Mouse (Mus musculus) neural tube, postnatal 0 days (tissue): ENCODE results near the gene Frmd4b. TPM values are rescaled to one million over a fixed set of nuclear protein-coding genes. Genes with fewer than 3 reads are reported as not detected.

Experiments
- polyA plus RNA-seq: library from polyadenylated mRNA; unstranded; fragments of >200 nt; fragmentation: Nextera tagmentation; extraction: Ambion mirVana; gene quantifications from 2 replicates; pipeline ENCODE4 v1.2.1, GENCODE M21; 2015

The Frmd4b gene
- polyA plus RNA-seq = 10.7 and 13.2 TPM in 2 replicates

DNA sequence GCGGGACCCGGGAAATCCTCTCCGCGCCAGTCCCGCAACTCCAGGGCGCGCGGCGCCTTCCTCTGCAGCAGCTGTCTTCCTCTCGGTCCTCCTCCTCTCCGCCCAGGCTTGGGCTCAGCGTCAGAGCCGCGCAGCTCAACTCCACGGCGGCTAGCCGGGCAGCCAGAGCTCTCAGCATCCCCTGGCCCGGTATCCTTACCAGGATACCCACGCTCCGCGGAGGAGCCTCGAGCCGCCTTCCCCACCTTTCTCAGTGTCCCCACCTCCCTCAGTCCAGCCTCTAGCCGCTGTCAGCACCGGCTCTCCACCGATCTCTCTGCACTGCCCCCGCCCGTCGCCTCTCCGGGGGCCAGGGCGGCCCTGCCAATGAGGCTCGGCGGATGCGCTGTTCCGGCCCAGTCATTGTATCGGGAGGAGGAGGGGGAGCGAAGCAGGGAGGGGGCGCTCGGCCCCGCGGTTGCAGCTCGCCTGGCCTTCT is at the start of gene Frmd4b:
Gene Frmd4b (minus strand): TSS at position 276 of the 478 bp plus-strand sequence.

DNA sequence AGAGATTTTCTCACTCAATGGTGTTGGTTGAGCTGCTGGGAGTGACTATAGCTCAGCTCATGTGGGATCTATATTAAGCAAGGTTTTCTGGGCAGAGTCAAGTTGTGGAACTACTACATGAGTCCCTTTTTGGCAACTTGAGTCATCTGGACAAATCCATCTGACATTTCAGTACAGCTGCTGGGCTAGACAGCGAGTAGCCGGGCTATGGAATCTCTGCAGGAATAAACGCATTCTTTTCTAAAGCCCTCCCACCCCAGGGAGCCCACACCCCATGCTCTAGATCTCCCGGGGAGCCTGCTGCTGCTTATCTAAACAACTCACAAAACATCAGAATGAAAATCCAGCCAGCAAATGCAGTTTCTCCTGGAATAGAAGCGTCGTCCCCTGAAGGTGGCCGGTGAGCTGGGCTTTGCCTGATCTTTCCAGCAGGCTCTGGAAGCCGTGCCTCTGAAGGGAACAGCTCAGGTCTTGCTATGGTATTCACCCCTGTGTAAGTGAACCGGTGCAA is 364.6 kb downstream of the Frmd4b start, which contains the start of gene Lmod3:
Gene Lmod3 (minus strand): TSS at position 49 of the 511 bp plus-strand sequence.

Other genes starting within 250 kb of the Frmd4b start
- 2.2 and 2.6 TPM in 2 replicates for gene Mitf, start 189.5 kb upstream of the Frmd4b start, polyA plus RNA-seq